Mouse (Mus musculus) embryonic facial prominence, embryonic 15.5 days (tissue): ENCODE measurements around the gene Psmb4. TPM values are rescaled to one million over a fixed set of nuclear protein-coding genes. Genes with fewer than 3 reads are reported as not detected.

ENCODE experiments used
- ATAC-seq: fragments of 200-750 bp; cut with Nextera tagmentation; 2 replicates; pipeline ENCODE4 v1.8.0; 2017; ENCODE audit warnings: low read depth, moderate TSS enrichment; ENCODE audit not compliant: insufficient number of reproducible peaks, low FRiP score, low TSS enrichment
- H3K27ac ChIP-seq: fragments of 300-500 bp; sonication (generic); replicated peaks from 2 replicates; pipeline ENCODE4 v1.5.1; 2015; ENCODE audit warnings: mild to moderate bottlenecking, inconsistent platforms
- H3K27me3 ChIP-seq: fragments of 300-500 bp; sonication (generic); 2 replicates; pipeline ENCODE4 v1.6.1; 2015; ENCODE audit warnings: inconsistent platforms
- H3K36me3 ChIP-seq: fragments of 300-500 bp; sonication (generic); 2 replicates; pipeline ENCODE4 v1.6.1; 2015; ENCODE audit warnings: mild to moderate bottlenecking, inconsistent platforms
- H3K4me1 ChIP-seq: fragments of 300-500 bp; sonication (generic); 2 replicates; pipeline ENCODE4 v1.6.1; 2015; ENCODE audit warnings: inconsistent platforms
- H3K4me2 ChIP-seq: fragments of 300-500 bp; sonication (generic); replicated peaks from 2 replicates; pipeline ENCODE4 v1.6.1; 2015; ENCODE audit warnings: mild to moderate bottlenecking, inconsistent platforms
- H3K4me3 ChIP-seq: fragments of 300-500 bp; sonication (generic); replicated peaks from 2 replicates; pipeline ENCODE4 v1.5.1; 2015; ENCODE audit warnings: mild to moderate bottlenecking, inconsistent platforms
- H3K9ac ChIP-seq: fragments of 300-500 bp; sonication (generic); 2 replicates; pipeline ENCODE4 v1.6.1; 2015; ENCODE audit warnings: inconsistent platforms
- H3K9me3 ChIP-seq: fragments of 300-500 bp; sonication (generic); replicated peaks from 2 replicates; pipeline ENCODE4 v1.6.1; 2016; ENCODE audit warnings: inconsistent platforms
- WGBS: fragments of 180-500 bp; shearing (Covaris S2); methylation state at CpG from one replicate; pipeline ENCODE4 v1.1.7; 2015; 5-methylcytosine and 5-hydroxymethylcytosine counted together
- polyA plus RNA-seq: library from polyadenylated mRNA; unstranded; fragments of >200 nt; fragmentation: Nextera tagmentation; extraction: Ambion mirVana; gene quantifications from 2 replicates; pipeline ENCODE4 v1.2.1, GENCODE M21; 2015

Gene Psmb4
- polyA plus RNA-seq, 1 experiment from 2014 or later: 328 TPM

GRCm38 (mm10) chr3:94839101-94839500, 47.7 kb downstream of the Psmb4 start:
- Histone ChIP-seq H3K4me1 (peaks cover 17% of the 10 kb centered on the region), H3K27me3 (no peaks in the 10 kb centered on the region), H3K27ac (peak overlapping the region; percentile 99; the same call in 1 of the 2 replicates), H3K9ac (no peak overlapping the region), H3K4me2 (peak overlapping the region; percentile 58), H3K4me3 (peak overlapping the region; percentile 67), H3K36me3 (no peaks in the 10 kb centered on the region), H3K9me3 (no peaks in the 10 kb centered on the region)
- ATAC-seq: no peak
- WGBS: 70% methylated on average over 5 of the region's 5 CpGs

DNA sequence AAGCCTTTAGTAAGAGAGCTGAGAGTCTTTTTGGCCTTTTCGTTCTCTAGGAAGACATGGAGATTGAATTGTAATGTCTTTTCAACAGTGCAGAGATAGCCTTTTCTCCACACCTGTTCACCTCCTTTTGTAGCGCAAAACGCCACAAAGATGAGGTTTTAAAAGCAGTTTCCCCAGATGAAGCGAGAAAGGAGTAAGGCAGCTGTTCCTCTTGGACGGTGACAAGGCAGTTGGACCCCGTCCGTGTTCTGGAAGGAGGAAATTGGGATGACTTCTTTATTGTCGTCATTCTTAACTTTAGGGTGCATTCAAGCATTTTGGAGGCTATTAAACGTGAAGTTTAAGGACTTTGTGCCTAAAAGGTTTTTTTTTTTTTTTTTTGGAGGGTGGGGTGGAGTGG, 48.1 kb downstream of the Psmb4 start:
- Histone ChIP-seq H3K9me3 (no peaks in the 10 kb centered on the region), H3K4me2 (peak overlapping the region; percentile 58), H3K36me3 (no peaks in the 10 kb centered on the region), H3K4me3 (peak overlapping the region; percentile 67), H3K9ac (peak overlapping the region; percentile 74), H3K27ac (peak overlapping the region; percentile 99), H3K4me1 (peaks cover 17% of the 10 kb centered on the region), H3K27me3 (no peaks in the 10 kb centered on the region)
- WGBS: 8% methylated on average over 9 of the region's 9 CpGs
- no peak for ATAC-seq

- Histone ChIP-seq H3K4me1 (peaks cover 17% of the 10 kb centered on the region), H3K4me3 (peak overlapping the region; percentile 67), H3K9ac (peak overlapping the region; percentile 74), H3K9me3 (no peaks in the 10 kb centered on the region), H3K4me2 (peak overlapping the region; percentile 58), H3K27me3 (no peaks in the 10 kb centered on the region), H3K27ac (peak overlapping the region; percentile 99), H3K36me3 (no peaks in the 10 kb centered on the region)
- ATAC-seq: peak; percentile 82
- WGBS: under 1% methylated on average over 38 of the region's 62 CpGs
Measured at GRCm38 (mm10) chr3:94837959-94838496, 48.7 kb downstream of the Psmb4 start.

DNA sequence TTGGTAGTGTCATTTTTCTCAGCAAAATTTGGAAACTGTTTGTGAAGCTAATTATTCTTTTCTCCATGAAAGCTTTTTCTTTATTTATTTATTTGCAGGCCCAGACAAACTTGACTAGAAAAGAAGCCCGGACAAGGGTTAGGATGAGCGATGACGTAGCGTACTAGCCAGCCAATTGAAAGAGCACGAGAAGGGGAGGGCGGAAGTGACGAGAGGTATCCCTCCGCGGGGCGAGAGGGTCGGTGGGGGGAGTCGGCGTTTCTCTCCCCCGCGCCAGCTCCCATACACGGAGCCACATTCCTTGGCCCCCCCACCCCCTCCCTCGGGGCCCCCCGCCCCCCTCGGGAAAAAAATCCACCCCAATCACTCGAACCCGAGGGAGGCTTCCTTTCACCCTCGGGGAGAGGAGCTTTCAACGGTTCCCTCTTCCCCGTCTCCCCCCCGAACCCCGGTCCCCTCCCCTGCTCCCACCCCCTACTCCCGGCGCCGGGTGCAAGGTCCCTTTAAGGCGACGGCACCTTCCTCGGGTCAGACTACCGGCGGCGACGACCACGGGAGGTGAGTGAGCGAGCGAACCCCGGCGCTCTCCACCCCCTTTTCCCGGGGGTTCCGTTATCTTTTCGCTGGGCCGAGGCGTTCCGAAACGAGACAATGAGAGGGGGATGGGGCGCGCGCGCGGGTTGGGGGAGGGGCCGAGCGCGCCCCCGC, 49.4 kb downstream of the Psmb4 start, which contains the start of gene Pogz:
TSS of gene Pogz (plus strand) at position 385 of the 708 bp plus-strand sequence.
- 0 out of 2 replicates have a peak, but pooled peaks cover 3% of the 10 kb centered on the region for H3K27me3 ChIP-seq
- WGBS: under 1% methylated on average over 56 of the region's 57 CpGs

GRCm38 (mm10) chr3:94835396-94835795, 51.4 kb downstream of the Psmb4 start:
- Histone ChIP-seq H3K4me1 (peaks cover 17% of the 10 kb centered on the region), H3K4me3 (no peak overlapping the region), H3K4me2 (no peak overlapping the region), H3K9ac (no peak overlapping the region), H3K27me3 (0 out of 2 replicates have a peak, but pooled peaks cover 3% of the 10 kb centered on the region), H3K36me3 (no peaks in the 10 kb centered on the region), H3K9me3 (no peaks in the 10 kb centered on the region), H3K27ac (no peak overlapping the region)
- 77% methylated on average over 3 of the region's 3 CpGs for WGBS
- no peak for ATAC-seq

More for the DNA sequence above, 49.4 kb downstream of the Psmb4 start, which contains the start of gene Pogz:
- Histone ChIP-seq H3K4me1 (peaks cover 17% of the 10 kb centered on the region), H3K36me3 (no peaks in the 10 kb centered on the region), H3K4me3 (peak within 1 kb of the TSS; percentile 67), H3K9me3 (no peaks in the 10 kb centered on the region), H3K4me2 (peak within 1 kb of the TSS; percentile 58), H3K9ac (peak within 1 kb of the TSS; percentile 74), H3K27ac (peak within 1 kb of the TSS; percentile 99)
- ATAC-seq: peak; percentile 95

Other genes with a start within 250 kb of the Psmb4 start
- not detected in 2 replicates for gene Gm10972, start 243.8 kb downstream of the Psmb4 start, polyA plus RNA-seq
- 25.8 and 27.0 TPM in 2 replicates for gene Tuft1, start 228.1 kb downstream of the Psmb4 start, polyA plus RNA-seq
- gene Selenbp2, start 193.4 kb downstream of the Psmb4 start, polyA plus RNA-seq: 0.91 and 2.5 TPM in 2 replicates
- 10.1 and 12.6 TPM in 2 replicates for gene Cgn, start 100.5 kb downstream of the Psmb4 start, polyA plus RNA-seq
- 15.3 and 16.4 TPM in 2 replicates for gene Pogz, start 49.4 kb downstream of the Psmb4 start, polyA plus RNA-seq
- gene Selenbp1, start 46.1 kb upstream of the Psmb4 start, polyA plus RNA-seq: 51.5 and 61.5 TPM in 2 replicates
- 8.7 and 11.0 TPM in 2 replicates for gene Rfx5, start 67.1 kb upstream of the Psmb4 start, polyA plus RNA-seq
- gene Pi4kb, start 87.8 kb upstream of the Psmb4 start, polyA plus RNA-seq: 24.3 and 29.0 TPM in 2 replicates
- gene Zfp687, start 128.5 kb upstream of the Psmb4 start, polyA plus RNA-seq: 21.4 and 25.2 TPM in 2 replicates
- 265 and 267 TPM in 2 replicates for gene Psmd4, start 155.7 kb upstream of the Psmb4 start, polyA plus RNA-seq
- 22.3 and 23.0 TPM in 2 replicates for gene Pip5k1a, start 220.0 kb upstream of the Psmb4 start, polyA plus RNA-seq
- 142 and 162 TPM in 2 replicates for gene Vps72, start 224.1 kb upstream of the Psmb4 start, polyA plus RNA-seq
- 1.7 and 3.8 TPM in 2 replicates for gene Tmod4, start 237.5 kb upstream of the Psmb4 start, polyA plus RNA-seq
- gene Scnm1, start 247.1 kb upstream of the Psmb4 start, polyA plus RNA-seq: 73.0 and 79.5 TPM in 2 replicates
- gene Lysmd1, start 247.1 kb upstream of the Psmb4 start, polyA plus RNA-seq: 16.9 and 17.4 TPM in 2 replicates